Mouse (Mus musculus): ENCODE results near the gene Pias3.
"Not testable (repeated sequence)": the region's sequence is repeated elsewhere in the genome, so short reads cannot be mapped to it uniquely, and the experiment has no call there.

Gene Pias3

GRCm38 (mm10) chr3:96684822-96685156, 11.4 kb upstream of the Pias3 start:
- DNase-seq (ENCODE audit: low read depth, low spot score): no peak

- DNase-seq (ENCODE audit: low read depth, low spot score): not testable (repeated sequence)
Measured at GRCm38 (mm10) chr3:96686057-96686456, 10.1 kb upstream of the Pias3 start.

- DNase-seq (ENCODE audit: low read depth, low spot score): no peak
Measured at GRCm38 (mm10) chr3:96688854-96689253, 7.3 kb upstream of the Pias3 start.

GRCm38 (mm10) chr3:96690298-96690697, 5.9 kb upstream of the Pias3 start:
- DNase-seq (ENCODE audit: low read depth, low spot score): no peak

GRCm38 (mm10) chr3:96692506-96692905, 3.7 kb upstream of the Pias3 start:
- DNase-seq (ENCODE audit: low read depth, low spot score): peak; percentile 43

- DNase-seq (ENCODE audit: low read depth, low spot score): no peak
Measured at GRCm38 (mm10) chr3:96693579-96693978, 2.6 kb upstream of the Pias3 start.

GRCm38 (mm10) chr3:96696766-96697732, 865 bp downstream of the Pias3 start:
- DNase-seq (ENCODE audit: low read depth, low spot score): peak; percentile 79

GRCm38 (mm10) chr3:96698993-96699690, 3.0 kb downstream of the Pias3 start:
- DNase-seq (ENCODE audit: low read depth, low spot score): no peak

- DNase-seq (ENCODE audit: low read depth, low spot score): no peak
Measured at GRCm38 (mm10) chr3:96700376-96700775, 4.2 kb downstream of the Pias3 start.

GRCm38 (mm10) chr3:96701003-96701402, 4.8 kb downstream of the Pias3 start:
- DNase-seq (ENCODE audit: low read depth, low spot score): no peak

GRCm38 (mm10) chr3:96704778-96705177, 8.6 kb downstream of the Pias3 start:
- DNase-seq (ENCODE audit: low read depth, low spot score): no peak

GRCm38 (mm10) chr3:96706217-96706616, 10.0 kb downstream of the Pias3 start:
- DNase-seq (ENCODE audit: low read depth, low spot score): no peak

- DNase-seq (ENCODE audit: low read depth, low spot score): no peak
Measured at GRCm38 (mm10) chr3:96706984-96707383, 10.8 kb downstream of the Pias3 start.

- peak; percentile 46 for DNase-seq (ENCODE audit: low read depth, low spot score)
Measured at GRCm38 (mm10) chr3:96707903-96708683, 11.9 kb downstream of the Pias3 start, which contains the start of gene Nudt17. Gene Nudt17, minus strand, starts transcription at chr3:96708562.

- DNase-seq (ENCODE audit: low read depth, low spot score): no peak
Measured at GRCm38 (mm10) chr3:96708684-96709064, 12.5 kb downstream of the Pias3 start.

- DNase-seq (ENCODE audit: low read depth, low spot score): no peak
Measured at GRCm38 (mm10) chr3:96714286-96714685, 18.1 kb downstream of the Pias3 start.

GRCm38 (mm10) chr3:96715854-96716253, 19.7 kb downstream of the Pias3 start:
- no peak for DNase-seq (ENCODE audit: low read depth, low spot score)

GRCm38 (mm10) chr3:96719173-96719572, 23.0 kb downstream of the Pias3 start:
- DNase-seq (ENCODE audit: low read depth, low spot score): no peak

- DNase-seq (ENCODE audit: low read depth, low spot score): peak; percentile 93
Measured at GRCm38 (mm10) chr3:96727343-96727827, 31.2 kb downstream of the Pias3 start, which contains the start of the genes Polr3c and Rnf115. Gene Polr3c, minus strand, starts transcription at chr3:96727628. Gene Rnf115, plus strand, starts transcription at chr3:96727664.

- no peak for DNase-seq (ENCODE audit: low read depth, low spot score)
Measured at GRCm38 (mm10) chr3:96727828-96728633, 31.8 kb downstream of the Pias3 start.

All from skeletal muscle tissue, adult 2 months (tissue).